Mouse (Mus musculus) midbrain, embryonic 12.5 days (tissue): ENCODE measurements at regions not wholly inside any gene's neighbourhood (a gene's known extent, or its start where the extent isn't known, plus 50 kb on each side); places are given as distances from the start of the nearest gene placed in this dataset.

Experiments used
- ATAC-seq: fragments of 200-750 bp; cut with Nextera tagmentation; 2 replicates; pipeline ENCODE4 v1.8.0; 2017; ENCODE audit warnings: low read depth, moderate TSS enrichment, moderate library complexity; ENCODE audit not compliant: low FRiP score
- H3K27ac ChIP-seq: fragments of 300-500 bp; sonication (generic); replicated peaks from 2 replicates; pipeline ENCODE4 v1.5.1; 2016; ENCODE audit warnings: mild to moderate bottlenecking
- H3K27me3 ChIP-seq: fragments of 300-500 bp; sonication (generic); 2 replicates; pipeline ENCODE4 v1.6.1; 2016; ENCODE audit warnings: mild to moderate bottlenecking
- H3K36me3 ChIP-seq: fragments of 300-500 bp; sonication (generic); 2 replicates; pipeline ENCODE4 v1.6.1; 2016
- H3K4me1 ChIP-seq: fragments of 300-500 bp; sonication (generic); 2 replicates; pipeline ENCODE4 v1.6.1; 2016
- H3K4me2 ChIP-seq: fragments of 300-500 bp; sonication (generic); replicated peaks from 2 replicates; pipeline ENCODE4 v1.6.1; 2016; ENCODE audit warnings: mild to moderate bottlenecking, moderate library complexity
- H3K4me3 ChIP-seq: fragments of 300-500 bp; sonication (generic); 2 replicates; pipeline ENCODE4 v1.5.1; 2016; ENCODE audit warnings: mild to moderate bottlenecking
- H3K9ac ChIP-seq: fragments of 300-500 bp; sonication (generic); replicated peaks from 2 replicates; pipeline ENCODE4 v1.6.1; 2016; ENCODE audit warnings: mild to moderate bottlenecking, moderate library complexity
- H3K9me3 ChIP-seq: fragments of 300-500 bp; sonication (generic); 2 replicates; pipeline ENCODE4 v1.6.1; 2016; ENCODE audit warnings: mild to moderate bottlenecking
- WGBS: fragments of 180-500 bp; shearing (Covaris S2); methylation state at CpG from one replicate; pipeline ENCODE4 v1.1.7; 2016; 5-methylcytosine and 5-hydroxymethylcytosine counted together

DNA sequence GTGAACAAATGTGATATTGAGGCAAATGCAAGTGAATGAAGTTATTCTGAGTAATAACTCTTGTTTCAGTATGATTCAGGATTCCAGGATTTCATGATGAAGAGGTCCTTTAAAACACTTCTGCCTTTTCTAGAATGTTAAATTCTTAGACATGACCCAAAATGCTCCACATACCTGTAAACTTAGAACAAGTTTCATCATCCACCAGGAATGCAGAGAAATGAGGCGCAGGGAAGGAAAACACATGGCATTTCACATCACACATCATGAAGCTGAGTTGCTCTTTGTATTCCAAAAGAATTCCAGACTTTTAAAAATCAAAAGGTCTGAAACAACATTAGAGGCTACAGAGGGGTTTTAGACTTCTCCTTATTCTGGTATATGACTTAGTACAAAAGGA is 574.8 kb downstream of the Rfpl4b start:
- no peaks in the 10 kb centered on the region for H3K4me1 ChIP-seq
- ATAC-seq: no peak
- H3K36me3 ChIP-seq: no peaks in the 10 kb centered on the region
- 87% methylated on average over 1 of the region's 1 CpGs for WGBS
- H3K9me3 ChIP-seq: no peaks in the 10 kb centered on the region
- H3K4me3 ChIP-seq: no peak overlapping the region
- H3K27me3 ChIP-seq: no peaks in the 10 kb centered on the region
- H3K9ac ChIP-seq: no peak overlapping the region
- H3K27ac ChIP-seq: no peak overlapping the region
- no peak overlapping the region for H3K4me2 ChIP-seq
